Mouse (Mus musculus): ENCODE data around the gene Foxn2. TPM values are rescaled to one million over a fixed set of nuclear protein-coding genes. Genes with fewer than 3 reads are reported as not detected.

The Foxn2 gene
- polyA plus RNA-seq, 1 experiment from 2014 or later, result 9.8 TPM

- ATAC-seq (ENCODE audit: insufficient number of reproducible peaks, low FRiP score, low TSS enrichment, low read depth), result no peak
- no peak overlapping the region for H3K4me3 ChIP-seq (ENCODE audit: low read depth, low read length)
- H3K4me1 ChIP-seq (ENCODE audit: control insufficient read depth, insufficient read depth, low read length), result no peaks in the 10 kb centered on the region
- no peaks in the 10 kb centered on the region for H3K27me3 ChIP-seq (ENCODE audit: control insufficient read depth, insufficient read depth, low read length)
- no peak overlapping the region for H3K27ac ChIP-seq (replicated peaks; ENCODE audit: low read depth, low read length)
- no peak for DNase-seq (ENCODE audit: low spot score)
- H3K9ac ChIP-seq (ENCODE audit: low read length), result no peak overlapping the region
- no peaks in the 10 kb centered on the region for H3K9me3 ChIP-seq (ENCODE audit: control insufficient read depth, low read length)
- H3K36me3 ChIP-seq (ENCODE audit: control insufficient read depth, insufficient read depth, low read length), result peaks cover 4% of the 10 kb centered on the region; the same call in 1 of the 2 replicates
- 93% methylated on average over 13 of the region's 13 CpGs for WGBS
- H3K4me2 ChIP-seq (ENCODE audit: low read depth, severe bottlenecking), result no peak overlapping the region
Observed at GRCm38 (mm10) chr17:88491366-88492106, 51.0 kb downstream of the Foxn2 start.

- Histone ChIP-seq H3K27ac (replicated peaks; ENCODE audit: low read depth, low read length) (no peak overlapping the region), H3K4me2 (ENCODE audit: low read depth, severe bottlenecking) (no peak overlapping the region), H3K27me3 (ENCODE audit: control insufficient read depth, insufficient read depth, low read length) (no peaks in the 10 kb centered on the region), H3K36me3 (ENCODE audit: control insufficient read depth, insufficient read depth, low read length) (peaks cover 3% of the 10 kb centered on the region; the same call in 1 of the 2 replicates), H3K4me3 (ENCODE audit: low read depth, low read length) (no peak overlapping the region), H3K9me3 (ENCODE audit: control insufficient read depth, low read length) (no peaks in the 10 kb centered on the region), H3K9ac (ENCODE audit: low read length) (no peak overlapping the region), H3K4me1 (ENCODE audit: control insufficient read depth, insufficient read depth, low read length) (no peaks in the 10 kb centered on the region)
- 93% methylated on average over 5 of the region's 5 CpGs for WGBS
- no peak for ATAC-seq (ENCODE audit: insufficient number of reproducible peaks, low FRiP score, low TSS enrichment, low read depth)
- no peak for DNase-seq (ENCODE audit: low spot score)
Observed at GRCm38 (mm10) chr17:88492107-88492460, 51.6 kb downstream of the Foxn2 start.

- DNase-seq (ENCODE audit: low spot score), result no peak
- peaks cover 3% of the 10 kb centered on the region; the same call in 1 of the 2 replicates for H3K36me3 ChIP-seq (ENCODE audit: control insufficient read depth, insufficient read depth, low read length)
- no peak for ATAC-seq (ENCODE audit: insufficient number of reproducible peaks, low FRiP score, low TSS enrichment, low read depth)
- no peaks in the 10 kb centered on the region for H3K27me3 ChIP-seq (ENCODE audit: control insufficient read depth, insufficient read depth, low read length)
- 92% methylated on average over 9 of the region's 9 CpGs for WGBS
- no peak overlapping the region for H3K27ac ChIP-seq (replicated peaks; ENCODE audit: low read depth, low read length)
- H3K4me2 ChIP-seq (ENCODE audit: low read depth, severe bottlenecking), result no peak overlapping the region
- no peak overlapping the region for H3K9ac ChIP-seq (ENCODE audit: low read length)
- H3K9me3 ChIP-seq (ENCODE audit: control insufficient read depth, low read length), result no peaks in the 10 kb centered on the region
- H3K4me3 ChIP-seq (ENCODE audit: low read depth, low read length), result no peak overlapping the region
- H3K4me1 ChIP-seq (ENCODE audit: control insufficient read depth, insufficient read depth, low read length), result no peaks in the 10 kb centered on the region
Observed at GRCm38 (mm10) chr17:88493551-88493950, 53.0 kb downstream of the Foxn2 start.

GRCm38 (mm10) chr17:88494121-88494771 lies 53.7 kb downstream of the Foxn2 start:
- H3K27ac ChIP-seq (replicated peaks; ENCODE audit: low read depth, low read length), result no peak overlapping the region
- peaks cover 3% of the 10 kb centered on the region; the same call in 1 of the 2 replicates for H3K36me3 ChIP-seq (ENCODE audit: control insufficient read depth, insufficient read depth, low read length)
- H3K9me3 ChIP-seq (ENCODE audit: control insufficient read depth, low read length), result no peaks in the 10 kb centered on the region
- WGBS, result 80% methylated on average over 14 of the region's 14 CpGs
- DNase-seq (ENCODE audit: low spot score) (no peak), ATAC-seq (ENCODE audit: insufficient number of reproducible peaks, low FRiP score, low TSS enrichment, low read depth) (no peak)
- no peak overlapping the region for H3K9ac ChIP-seq (ENCODE audit: low read length)
- no peak overlapping the region for H3K4me3 ChIP-seq (ENCODE audit: low read depth, low read length)
- no peaks in the 10 kb centered on the region for H3K4me1 ChIP-seq (ENCODE audit: control insufficient read depth, insufficient read depth, low read length)
- no peaks in the 10 kb centered on the region for H3K27me3 ChIP-seq (ENCODE audit: control insufficient read depth, insufficient read depth, low read length)
- no peak overlapping the region for H3K4me2 ChIP-seq (ENCODE audit: low read depth, severe bottlenecking)

GRCm38 (mm10) chr17:88494772-88495132 lies 54.2 kb downstream of the Foxn2 start:
- DNase-seq (ENCODE audit: low spot score) (no peak), ATAC-seq (ENCODE audit: insufficient number of reproducible peaks, low FRiP score, low TSS enrichment, low read depth) (no peak)
- no peak overlapping the region for H3K4me3 ChIP-seq (ENCODE audit: low read depth, low read length)
- H3K4me2 ChIP-seq (ENCODE audit: low read depth, severe bottlenecking), result no peak overlapping the region
- no peaks in the 10 kb centered on the region for H3K27me3 ChIP-seq (ENCODE audit: control insufficient read depth, insufficient read depth, low read length)
- H3K36me3 ChIP-seq (ENCODE audit: control insufficient read depth, insufficient read depth, low read length), result peaks cover 3% of the 10 kb centered on the region; the same call in 1 of the 2 replicates
- 90% methylated on average over 10 of the region's 10 CpGs for WGBS
- H3K4me1 ChIP-seq (ENCODE audit: control insufficient read depth, insufficient read depth, low read length), result no peaks in the 10 kb centered on the region
- H3K9me3 ChIP-seq (ENCODE audit: control insufficient read depth, low read length), result no peaks in the 10 kb centered on the region
- H3K27ac ChIP-seq (replicated peaks; ENCODE audit: low read depth, low read length), result no peak overlapping the region
- H3K9ac ChIP-seq (ENCODE audit: low read length), result no peak overlapping the region

GRCm38 (mm10) chr17:88498090-88498682 lies 57.7 kb downstream of the Foxn2 start:
- Histone ChIP-seq H3K9ac (ENCODE audit: low read length) (no peak overlapping the region), H3K4me3 (ENCODE audit: low read depth, low read length) (no peak overlapping the region), H3K36me3 (ENCODE audit: control insufficient read depth, insufficient read depth, low read length) (no peaks in the 10 kb centered on the region), H3K27ac (replicated peaks; ENCODE audit: low read depth, low read length) (no peak overlapping the region), H3K4me2 (ENCODE audit: low read depth, severe bottlenecking) (no peak overlapping the region), H3K9me3 (ENCODE audit: control insufficient read depth, low read length) (no peaks in the 10 kb centered on the region), H3K4me1 (ENCODE audit: control insufficient read depth, insufficient read depth, low read length) (no peaks in the 10 kb centered on the region), H3K27me3 (ENCODE audit: control insufficient read depth, insufficient read depth, low read length) (no peaks in the 10 kb centered on the region)
- 90% methylated on average over 5 of the region's 5 CpGs for WGBS
- ATAC-seq (ENCODE audit: insufficient number of reproducible peaks, low FRiP score, low TSS enrichment, low read depth) (no peak), DNase-seq (ENCODE audit: low spot score) (no peak)

- DNase-seq (ENCODE audit: low spot score) (no peak), ATAC-seq (ENCODE audit: insufficient number of reproducible peaks, low FRiP score, low TSS enrichment, low read depth) (no peak)
- Histone ChIP-seq H3K36me3 (ENCODE audit: control insufficient read depth, insufficient read depth, low read length) (no peaks in the 10 kb centered on the region), H3K9me3 (ENCODE audit: control insufficient read depth, low read length) (no peaks in the 10 kb centered on the region), H3K27me3 (ENCODE audit: control insufficient read depth, insufficient read depth, low read length) (no peaks in the 10 kb centered on the region), H3K4me3 (ENCODE audit: low read depth, low read length) (no peak overlapping the region), H3K27ac (replicated peaks; ENCODE audit: low read depth, low read length) (no peak overlapping the region), H3K9ac (ENCODE audit: low read length) (no peak overlapping the region), H3K4me2 (ENCODE audit: low read depth, severe bottlenecking) (no peak overlapping the region), H3K4me1 (ENCODE audit: control insufficient read depth, insufficient read depth, low read length) (peaks cover 7% of the 10 kb centered on the region; the same call in 1 of the 2 replicates)
- WGBS, result 96% methylated on average over 13 of the region's 13 CpGs
Observed at GRCm38 (mm10) chr17:88504056-88504455, 63.5 kb downstream of the Foxn2 start.

- 47% methylated on average over 10 of the region's 10 CpGs for WGBS
- Histone ChIP-seq H3K36me3 (ENCODE audit: control insufficient read depth, insufficient read depth, low read length) (no peaks in the 10 kb centered on the region), H3K4me1 (ENCODE audit: control insufficient read depth, insufficient read depth, low read length) (peaks cover 7% of the 10 kb centered on the region; the same call in 1 of the 2 replicates), H3K4me2 (ENCODE audit: low read depth, severe bottlenecking) (no peak overlapping the region), H3K27ac (replicated peaks; ENCODE audit: low read depth, low read length) (no peak overlapping the region), H3K4me3 (ENCODE audit: low read depth, low read length) (no peak overlapping the region), H3K9me3 (ENCODE audit: control insufficient read depth, low read length) (no peaks in the 10 kb centered on the region), H3K9ac (ENCODE audit: low read length) (no peak overlapping the region), H3K27me3 (ENCODE audit: control insufficient read depth, insufficient read depth, low read length) (no peaks in the 10 kb centered on the region)
- DNase-seq (ENCODE audit: low spot score) (no peak), ATAC-seq (ENCODE audit: insufficient number of reproducible peaks, low FRiP score, low TSS enrichment, low read depth) (no peak)
Observed at GRCm38 (mm10) chr17:88505275-88505723, 64.8 kb downstream of the Foxn2 start.
